Mouse (Mus musculus) testis, postnatal 10 days (tissue): Measurements from ENCODE around the gene Stat6.

Experiments
- DNase-seq: peaks from one replicate; pipeline ENCODE4 v3.0.0; 2021; ENCODE audit warnings: low spot score

Stat6 gene

DNA sequence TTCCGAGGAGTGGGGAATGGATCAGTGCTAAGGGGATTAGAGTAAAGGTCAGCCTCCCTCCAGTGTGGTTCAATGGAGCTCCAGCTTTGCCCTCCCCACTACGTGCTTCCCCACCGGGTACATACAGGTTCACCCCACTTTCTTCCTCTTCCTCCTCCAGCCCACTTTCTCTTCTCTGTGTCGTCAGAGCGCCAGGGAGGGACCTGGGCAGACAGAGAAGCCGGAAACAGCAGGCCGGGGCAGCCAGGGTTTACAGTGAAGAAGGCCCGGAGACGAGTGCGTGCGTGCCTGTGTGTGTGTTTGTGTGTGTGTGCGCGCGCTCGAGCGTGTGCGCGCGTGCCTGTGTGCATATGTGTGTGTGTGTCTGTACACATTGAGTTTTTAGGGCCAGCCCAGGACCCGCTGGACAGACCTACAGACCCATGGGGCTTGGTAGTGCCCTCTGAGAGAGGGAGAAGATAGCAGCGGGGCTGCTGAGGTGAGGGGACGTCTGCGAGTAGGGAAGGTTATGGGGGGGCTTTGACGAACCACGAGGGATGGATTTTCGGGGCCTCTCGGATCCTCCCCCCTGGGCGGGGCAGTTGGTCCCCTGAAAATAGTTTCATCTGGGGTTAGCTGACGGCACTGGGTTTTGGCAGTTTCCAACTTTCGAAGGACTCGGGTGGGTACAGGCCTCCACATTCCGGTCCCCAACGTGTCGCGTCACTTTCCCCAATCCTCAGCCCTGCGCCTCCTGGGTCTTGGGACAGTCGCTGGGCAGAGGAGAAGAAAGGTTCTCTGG is at the start of gene Stat6:
Stat6 (plus strand) TSS at position 215 of the 781 bp plus-strand sequence.
- DNase-seq, result peak; percentile 78

DNA sequence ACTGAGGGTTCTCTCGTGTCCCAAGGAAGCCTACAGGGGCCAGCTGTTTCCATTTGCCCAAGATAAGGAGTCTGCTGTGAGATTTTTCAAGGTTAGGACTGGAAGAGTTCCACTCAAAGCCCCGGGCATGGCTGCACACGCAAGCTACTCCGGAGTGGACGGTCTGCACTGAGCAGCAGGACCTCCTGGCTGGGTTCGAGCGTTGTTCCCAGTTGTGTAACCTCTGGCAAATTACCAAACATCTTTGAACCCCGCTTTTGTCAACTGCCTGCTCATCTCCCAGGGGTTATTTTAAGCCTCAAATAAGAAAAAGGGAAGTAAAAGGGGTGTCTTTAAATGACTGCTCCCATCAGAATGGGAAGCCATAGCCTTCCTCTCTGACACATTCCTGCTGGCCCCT is 48.4 kb upstream of the Stat6 start:
- no peak for DNase-seq

DNA sequence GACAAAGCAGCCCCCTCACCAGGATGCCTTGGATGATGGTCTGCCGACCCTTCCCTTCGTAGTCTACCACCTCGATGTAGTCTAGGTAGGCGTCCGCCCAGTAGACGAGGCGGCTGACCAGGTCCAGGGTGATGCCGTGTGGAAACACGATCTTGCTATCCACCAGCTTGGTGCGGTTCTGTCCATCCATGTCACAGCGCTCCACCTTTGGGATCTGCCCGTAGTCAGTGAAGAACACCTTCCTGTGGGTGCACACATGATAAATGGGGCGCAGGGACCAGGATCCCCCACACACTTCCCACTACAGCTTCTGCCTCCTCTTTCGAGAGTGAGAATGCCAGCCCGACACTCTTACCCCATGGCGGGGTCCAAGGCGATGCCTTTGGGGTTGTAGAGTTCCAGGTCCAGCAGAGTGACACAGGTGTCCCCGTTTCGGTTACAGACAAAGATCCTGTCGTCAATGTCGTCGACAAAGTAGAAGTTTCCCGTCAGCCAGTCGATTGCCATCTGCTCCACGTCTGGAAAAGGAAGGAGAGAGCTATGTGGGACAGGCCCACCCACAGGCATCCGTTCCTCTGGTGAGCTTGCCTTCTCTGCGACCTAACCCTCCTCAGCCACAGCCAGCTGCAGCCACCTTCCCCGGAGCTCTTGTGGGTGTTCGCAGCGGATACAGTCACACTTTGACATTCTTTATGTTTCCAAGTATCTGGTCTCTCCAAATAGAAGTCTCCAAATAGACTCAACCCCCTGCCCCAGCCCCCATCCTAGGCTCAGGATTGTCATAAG is 47.7 kb upstream of the Stat6 start:
- DNase-seq, result no peak

DNA sequence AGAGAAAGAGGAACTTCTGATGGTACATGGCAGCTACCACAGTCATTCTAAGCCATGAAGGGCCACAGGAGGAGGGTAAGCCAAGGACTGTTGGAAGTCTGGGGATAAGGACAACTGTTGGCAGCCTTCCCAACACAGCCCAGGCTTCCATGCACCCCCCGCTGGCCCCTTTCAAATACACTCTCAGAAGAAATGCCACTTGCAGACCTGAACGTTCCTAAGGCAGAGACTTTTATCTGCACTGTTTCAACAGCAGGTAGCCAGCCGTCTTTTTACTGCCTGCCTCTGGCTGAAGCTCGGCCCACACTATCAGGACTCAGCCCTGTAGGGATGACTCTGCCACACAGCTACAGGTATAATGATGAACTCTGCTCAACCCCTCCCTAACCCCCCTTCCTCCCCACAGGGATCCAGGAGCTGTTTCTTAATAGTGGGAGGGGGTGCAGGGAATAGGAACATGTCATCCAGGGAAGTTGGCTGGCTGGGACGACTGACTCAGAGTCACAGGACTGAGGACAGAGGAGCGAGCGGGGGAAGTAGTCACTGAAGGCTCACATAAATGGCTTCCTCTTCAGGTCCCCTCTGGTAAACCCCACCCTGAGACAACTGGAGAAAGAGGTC is 46.4 kb upstream of the Stat6 start:
- peak; percentile 79 for DNase-seq

DNA sequence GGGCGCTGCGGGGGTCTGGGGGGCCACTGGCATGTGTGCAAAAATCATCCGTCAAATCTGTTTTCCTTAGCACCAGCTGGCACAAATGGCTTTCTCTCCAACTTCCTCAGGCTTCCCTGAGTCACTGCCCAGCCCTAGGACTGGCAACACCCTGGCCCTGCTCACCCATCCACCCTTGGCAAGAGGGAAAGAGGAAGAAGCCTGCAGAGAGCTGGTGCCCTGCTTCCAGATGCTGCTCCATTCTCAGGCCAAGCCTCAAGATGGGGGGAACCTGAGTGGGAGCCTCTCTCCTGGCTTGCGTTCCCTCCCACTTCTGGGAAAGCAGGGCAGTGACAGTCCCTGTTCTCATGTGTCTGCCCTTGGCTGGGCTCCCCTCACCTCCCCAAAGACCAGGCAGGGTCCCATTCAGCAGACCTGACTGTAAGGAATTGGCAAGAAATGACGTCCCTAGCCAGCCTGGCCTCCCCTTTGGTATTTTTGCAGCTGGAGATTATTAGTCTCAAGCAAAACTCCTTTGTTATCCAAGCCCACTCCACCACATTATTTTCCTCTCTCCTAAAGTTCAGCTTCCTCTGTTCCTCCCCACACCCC is 45.4 kb upstream of the Stat6 start:
- DNase-seq, result no peak

DNA sequence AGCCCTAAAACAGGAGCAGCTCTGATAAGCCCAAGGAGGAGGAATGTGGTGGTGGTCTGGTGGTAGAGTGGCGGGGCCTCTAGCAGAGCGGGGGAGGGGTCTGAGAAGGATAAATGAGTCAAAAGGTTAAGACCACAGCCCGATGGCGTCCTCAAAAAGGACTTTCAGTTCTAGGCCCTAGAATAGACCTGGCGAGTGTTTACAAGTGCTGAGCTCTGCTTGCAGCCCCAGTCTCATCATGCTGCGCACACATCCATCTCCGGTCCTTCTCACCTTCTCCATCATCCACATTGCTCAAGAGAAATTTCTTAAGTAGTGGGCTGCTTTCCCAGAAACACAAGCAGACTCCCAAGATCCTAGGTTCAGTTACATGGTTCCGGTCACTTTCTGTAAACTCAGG is 44.2 kb upstream of the Stat6 start:
- DNase-seq, result no peak

DNA sequence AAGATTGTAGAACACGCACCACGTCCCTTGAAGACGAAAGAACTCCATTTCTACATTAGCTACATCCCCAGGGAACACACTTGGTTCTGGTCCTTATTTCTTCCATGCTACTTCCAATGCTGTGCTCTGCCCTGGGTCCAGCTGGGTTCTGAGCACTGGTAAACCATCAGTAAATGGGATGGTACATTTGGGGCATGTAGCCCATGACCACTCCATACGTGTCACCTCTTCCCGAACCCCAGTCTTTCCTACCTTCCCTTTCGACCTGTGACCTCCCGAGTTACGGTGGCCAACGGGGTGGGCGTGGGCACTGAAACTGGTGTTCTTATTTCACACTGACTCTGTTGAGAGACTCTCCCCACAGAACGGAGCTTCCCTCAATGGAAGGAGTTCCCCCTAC is 43.5 kb upstream of the Stat6 start:
- DNase-seq, result no peak

DNA sequence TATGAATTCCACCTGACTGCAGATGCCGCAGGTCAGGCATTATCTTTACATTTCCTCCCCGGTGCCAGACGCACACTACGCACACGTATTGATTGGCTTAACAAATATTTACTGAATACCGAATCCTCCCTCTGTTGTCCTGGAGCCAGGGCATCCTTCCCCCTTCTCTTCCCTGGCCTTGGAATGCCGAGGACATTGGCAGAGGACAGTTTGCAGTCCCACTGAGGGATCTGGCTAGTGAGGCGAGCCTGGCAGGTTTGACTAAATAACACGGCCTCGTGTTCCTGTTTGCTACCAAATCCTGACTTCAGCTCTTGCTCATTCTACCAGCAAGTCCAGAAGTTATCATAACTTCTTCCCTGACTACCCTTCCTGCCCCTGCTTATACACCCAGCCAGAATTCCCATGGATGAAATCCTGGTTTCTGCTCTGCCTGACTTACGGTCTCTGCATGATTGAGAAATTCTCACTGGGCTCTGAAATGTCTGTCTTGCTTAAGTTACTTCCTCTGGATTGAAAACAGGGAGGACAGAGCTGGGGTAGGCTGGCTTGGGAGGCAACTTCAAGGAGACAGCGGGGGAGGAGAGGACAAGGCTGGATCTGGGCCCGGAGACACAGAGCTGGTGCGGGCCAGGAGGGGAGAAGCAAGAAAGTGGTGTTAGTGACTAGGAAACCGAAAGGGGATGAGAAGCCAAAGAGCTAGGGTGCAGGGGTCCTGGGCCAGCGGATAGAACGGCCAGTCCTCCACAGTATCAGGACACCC is 42.8 kb upstream of the Stat6 start:
- DNase-seq, result peak; percentile 84

DNA sequence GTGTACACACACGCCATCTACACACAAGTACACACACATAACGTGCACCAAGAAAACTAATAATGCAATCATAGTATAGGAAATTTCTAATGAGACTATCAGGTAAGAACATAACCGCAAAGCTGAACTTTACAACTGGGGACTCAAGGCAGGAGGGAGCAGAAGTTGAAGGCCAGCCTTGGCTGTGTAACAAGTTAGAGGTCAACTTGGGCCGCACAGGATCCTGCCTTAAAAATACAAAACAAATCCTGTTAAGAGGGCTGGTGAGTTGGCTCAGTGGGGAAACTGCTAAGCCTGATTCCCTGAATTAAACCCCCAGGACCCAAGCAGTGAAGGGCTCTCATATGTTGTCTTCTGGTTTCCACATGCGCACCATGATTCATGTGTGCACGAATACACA is 40.6 kb upstream of the Stat6 start:
- no peak for DNase-seq

DNA sequence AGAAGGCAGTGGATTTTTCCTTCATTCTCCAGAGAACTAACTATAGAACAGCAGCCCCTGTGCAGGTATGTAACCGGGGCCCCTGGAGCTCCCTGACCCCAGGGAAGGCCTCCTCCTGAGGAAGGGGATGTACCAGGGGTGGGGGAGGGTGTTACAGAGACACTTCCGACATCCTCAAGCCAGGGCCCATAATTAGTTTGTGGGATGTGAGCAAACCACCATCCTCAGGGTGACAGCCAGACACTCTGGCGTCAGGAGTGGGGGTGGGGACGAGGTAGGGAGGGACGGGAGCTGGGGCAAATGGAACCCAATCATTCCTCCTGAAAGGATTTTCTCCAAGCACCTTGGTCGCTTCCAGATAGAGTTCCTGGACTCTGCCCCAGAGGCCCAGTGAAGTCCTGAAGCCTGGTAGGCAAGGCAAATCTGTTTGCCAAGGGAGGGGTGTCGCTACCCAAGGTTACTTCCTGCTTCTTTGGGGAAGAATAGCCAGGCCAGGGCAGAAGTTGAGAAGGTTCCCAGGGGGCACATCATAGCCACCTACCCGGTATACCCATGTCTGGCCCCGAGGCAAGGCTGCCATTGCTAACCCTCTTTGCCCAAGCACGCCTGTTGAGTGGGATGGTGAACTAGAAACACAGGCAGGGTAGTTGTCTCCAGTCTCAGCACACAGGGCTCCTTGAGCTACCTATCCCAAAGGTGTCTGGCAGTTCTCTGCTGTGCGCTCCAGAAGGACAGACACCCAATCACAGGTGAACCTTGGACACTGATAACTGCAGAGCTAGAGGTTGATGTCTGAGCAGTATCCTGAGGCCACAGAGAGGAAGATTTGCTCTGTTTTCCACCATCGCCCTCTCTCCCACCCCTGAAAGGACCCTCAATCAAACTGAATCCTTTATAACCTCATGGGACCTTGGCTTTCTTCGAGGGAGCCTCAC is 39.1 kb upstream of the Stat6 start:
- DNase-seq, result no peak

DNA sequence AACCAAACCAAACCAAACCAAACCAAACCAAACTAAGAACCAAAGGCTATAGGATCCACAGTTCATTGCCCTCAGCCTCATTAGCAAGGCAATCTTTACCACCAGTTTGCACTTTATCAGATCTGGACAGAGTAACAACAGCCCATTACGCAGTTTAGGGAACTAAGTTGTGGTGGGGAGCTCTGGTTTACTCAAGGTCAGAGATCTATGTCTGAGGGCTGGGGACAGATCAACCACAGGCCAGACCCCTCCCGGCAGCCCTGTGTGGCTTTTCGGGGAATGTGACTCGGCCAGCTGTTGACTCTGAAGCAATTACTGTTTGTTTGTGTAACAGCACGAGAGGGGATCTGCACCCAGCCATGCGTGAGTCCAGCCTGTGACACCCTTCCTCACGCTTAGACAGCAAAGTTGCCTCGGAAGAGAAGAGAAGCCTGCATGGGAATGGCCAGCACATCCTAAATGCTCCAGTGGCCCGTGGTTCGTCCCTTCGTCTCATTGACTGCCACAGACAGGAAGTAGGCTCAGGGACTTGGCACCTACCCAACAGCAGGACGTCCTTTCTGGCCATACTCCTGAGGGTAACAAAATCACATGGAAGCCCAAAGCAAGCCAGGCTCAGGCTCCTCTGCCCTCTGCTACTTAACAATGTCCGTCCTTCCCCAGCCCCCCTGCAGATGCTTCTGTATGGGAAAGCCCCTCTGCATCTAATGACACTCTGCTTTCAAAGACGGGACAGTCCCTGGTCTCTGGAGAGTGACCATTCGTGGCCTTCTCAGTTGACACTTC is 38.1 kb upstream of the Stat6 start:
- DNase-seq, result no peak

DNA sequence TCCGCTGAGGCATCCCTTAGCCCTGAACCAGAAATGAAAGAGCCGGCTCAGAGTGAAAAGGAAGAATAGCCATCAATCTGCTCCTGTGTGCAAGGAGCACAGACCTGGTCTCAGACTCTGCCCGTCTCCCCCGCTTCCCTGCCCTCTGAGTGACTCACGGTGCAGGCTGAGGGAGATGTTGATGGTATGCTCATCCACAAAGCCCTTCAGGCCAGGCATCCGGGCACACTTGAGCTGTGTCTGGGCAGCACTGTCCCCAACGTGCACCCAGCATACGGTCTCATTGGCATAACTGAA is 37.6 kb upstream of the Stat6 start:
- no peak for DNase-seq

DNA sequence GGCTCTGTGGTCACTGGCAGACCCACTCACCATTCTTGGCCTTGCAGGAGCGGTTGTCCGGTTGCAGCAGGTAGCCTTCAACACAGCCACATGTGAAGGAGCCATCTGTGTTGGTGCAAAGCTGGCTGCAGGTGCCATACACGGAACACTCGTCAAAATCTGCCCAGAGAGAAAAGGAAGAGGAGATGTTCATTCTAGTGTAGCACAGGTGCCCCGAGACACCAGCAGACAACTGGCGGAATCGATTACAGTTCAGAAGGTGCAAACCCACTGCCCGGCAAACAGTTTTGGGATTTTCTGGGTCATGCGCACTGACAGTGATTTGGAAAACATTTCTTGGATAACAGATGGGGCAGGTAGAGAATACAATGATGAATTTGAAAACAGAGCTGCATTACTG is 37.0 kb upstream of the Stat6 start:
- no peak for DNase-seq

DNA sequence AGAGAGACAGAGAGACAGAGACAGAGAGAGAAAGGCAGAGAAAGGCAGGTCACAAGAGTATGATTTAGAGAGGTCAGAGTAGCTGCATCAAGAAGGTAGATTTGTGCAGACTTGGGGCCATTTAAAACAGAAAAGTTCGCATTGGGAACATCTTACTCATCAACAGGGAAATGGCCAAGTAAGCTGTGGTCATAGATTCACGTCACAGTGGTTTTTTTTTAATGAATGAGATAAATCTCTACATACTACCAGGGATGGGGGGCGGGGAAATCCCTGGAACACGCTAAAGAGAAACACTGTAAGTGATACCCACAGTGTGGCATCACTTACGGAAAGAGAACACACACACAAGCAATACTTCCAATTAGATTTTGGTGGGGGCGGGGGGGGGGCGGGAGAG is 35.7 kb upstream of the Stat6 start:
- DNase-seq, result no peak

DNA sequence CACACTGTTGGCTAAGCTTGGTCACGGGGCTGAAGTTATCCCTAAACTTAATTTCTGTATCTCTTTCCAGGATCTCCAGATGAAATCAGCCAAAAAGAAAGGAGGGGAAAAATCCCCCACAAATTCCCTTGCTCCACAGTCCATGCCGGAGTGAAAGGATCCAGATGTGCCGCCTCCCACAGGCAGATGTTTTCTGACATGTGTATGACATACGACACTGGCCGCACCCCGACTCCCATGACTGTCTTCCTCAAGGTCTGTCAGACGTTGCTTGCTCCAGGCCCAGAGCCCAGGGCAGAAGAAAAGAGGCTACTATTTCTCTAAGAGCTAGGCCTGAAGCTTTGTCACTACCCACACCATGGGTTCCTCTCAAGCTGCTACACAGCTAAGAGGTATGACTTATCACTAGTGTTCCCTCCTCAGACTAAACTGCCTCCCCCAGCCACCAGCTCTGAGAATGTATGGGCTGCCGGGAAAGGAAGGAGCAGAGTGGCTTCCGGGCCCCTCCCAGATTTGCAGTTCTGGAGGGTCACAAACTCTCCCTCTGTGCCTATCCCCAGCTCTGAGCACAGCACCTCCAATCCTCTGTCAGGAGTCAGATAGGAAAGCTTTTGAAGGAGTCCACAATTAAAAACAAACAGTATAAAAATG is 33.2 kb upstream of the Stat6 start:
- DNase-seq, result peak; percentile 42

DNA sequence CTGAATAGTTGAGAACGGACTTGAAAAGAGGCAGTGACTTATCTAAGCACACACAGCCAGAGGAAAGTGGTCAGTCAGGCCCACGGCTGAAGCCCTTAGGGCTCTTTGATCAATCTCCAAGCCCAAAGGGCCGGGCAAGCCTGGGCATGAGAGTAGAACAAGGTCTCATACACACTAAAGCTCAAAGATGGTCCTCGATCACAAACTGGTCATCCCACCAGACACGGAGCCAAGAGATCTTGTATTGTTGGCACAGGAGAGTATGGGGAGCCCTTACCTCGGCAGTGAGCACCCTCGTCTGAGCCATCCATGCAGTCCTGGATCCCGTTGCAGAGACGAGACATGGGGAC is 32.7 kb upstream of the Stat6 start:
- no peak for DNase-seq

DNA sequence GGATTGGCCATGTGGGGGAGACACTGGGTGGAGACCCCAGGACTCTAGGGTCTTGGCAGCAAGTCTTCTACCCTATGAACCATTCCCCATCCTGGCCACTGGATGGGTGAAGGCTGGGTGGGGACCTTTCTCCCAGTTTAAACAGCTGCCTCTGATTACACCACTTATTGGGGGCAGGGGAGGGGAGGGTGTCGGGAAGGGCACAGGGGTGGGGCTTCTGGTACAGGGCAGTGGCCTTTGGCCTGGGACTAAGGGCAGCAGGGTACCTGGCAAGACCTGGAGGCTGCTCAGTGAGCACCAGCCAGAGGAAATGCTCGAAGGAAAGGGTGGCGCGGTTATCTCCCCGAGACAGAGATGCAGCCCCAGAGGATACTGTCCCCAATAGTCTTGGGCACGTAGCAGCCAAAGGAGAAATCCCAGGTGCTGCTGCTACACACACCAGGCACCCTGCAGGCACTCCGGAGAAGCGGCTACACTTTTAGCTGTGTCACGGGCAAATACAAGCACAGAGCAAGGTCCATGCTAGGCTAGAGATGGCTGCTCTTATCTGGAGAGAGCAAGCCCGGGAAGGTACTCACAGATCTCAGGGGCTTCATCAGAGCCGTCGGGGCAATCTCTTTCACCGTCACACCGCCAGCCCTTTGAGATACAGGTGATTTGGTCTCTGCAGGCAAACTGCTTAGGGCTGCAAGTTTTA is 30.6 kb upstream of the Stat6 start:
- DNase-seq, result no peak

DNA sequence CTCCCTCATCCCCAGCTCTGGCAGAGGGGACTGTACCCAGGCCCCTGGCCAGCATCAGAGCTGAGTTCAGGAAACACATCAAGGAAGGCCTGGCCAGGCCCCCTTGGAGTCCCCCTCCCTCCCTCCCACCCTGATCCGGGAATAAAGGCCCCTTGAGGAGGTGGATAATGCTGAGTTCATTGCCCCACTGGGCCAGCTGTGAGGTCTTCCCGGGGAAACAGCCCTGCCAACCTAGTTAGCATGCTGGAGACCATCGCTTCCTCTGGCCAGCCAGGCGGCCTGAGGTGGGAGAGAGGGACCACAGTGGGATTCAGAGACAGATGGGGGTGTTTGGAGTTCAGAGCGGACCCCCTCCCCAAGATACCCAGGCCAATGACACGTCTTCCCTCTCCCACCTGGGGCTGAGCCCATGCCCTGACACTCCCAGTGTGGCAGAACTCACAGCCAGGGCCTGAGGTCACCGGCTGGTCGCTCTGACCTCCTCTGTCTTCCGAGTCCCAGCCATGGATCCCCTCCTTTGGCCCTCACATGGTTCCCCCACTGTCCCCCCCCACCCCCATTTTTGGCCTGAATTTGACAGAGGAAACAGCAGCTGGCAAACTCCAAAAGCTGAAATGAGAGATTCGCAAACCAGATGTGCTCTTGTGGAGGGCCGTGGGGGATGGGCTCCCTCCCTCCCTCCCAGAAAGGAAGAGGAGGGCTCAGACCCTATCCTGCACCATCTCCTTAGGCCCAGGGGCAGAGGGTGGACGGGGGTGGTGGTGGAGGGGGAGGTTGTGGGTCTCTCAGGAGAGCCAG is 28.4 kb upstream of the Stat6 start:
- DNase-seq, result no peak

DNA sequence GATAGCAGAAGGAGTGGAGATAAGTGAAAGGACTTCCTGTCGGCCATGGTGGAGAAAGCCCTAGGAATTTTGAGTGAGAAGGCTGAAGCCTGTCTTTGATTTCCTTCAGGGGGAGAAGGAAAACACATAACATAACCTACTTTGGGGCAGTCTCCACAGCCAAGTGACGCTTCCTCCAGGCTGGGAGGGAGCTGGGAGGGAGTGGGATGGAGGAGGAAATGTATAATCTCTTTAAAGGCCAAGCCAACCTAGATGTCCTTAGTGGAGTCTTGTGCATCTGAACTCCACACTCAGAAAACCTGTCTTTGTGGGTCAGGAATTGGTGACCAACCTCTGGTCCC is 27.8 kb upstream of the Stat6 start:
- DNase-seq, result no peak
